Mouse (Mus musculus): Measurements from ENCODE around the gene Plcb1. TPM values are rescaled to one million over a fixed set of nuclear protein-coding genes. Genes with fewer than 3 reads are reported as not detected.

The Plcb1 gene
- polyA plus RNA-seq, 1 experiment from 2014 or later, result 11.7 TPM

DNA sequence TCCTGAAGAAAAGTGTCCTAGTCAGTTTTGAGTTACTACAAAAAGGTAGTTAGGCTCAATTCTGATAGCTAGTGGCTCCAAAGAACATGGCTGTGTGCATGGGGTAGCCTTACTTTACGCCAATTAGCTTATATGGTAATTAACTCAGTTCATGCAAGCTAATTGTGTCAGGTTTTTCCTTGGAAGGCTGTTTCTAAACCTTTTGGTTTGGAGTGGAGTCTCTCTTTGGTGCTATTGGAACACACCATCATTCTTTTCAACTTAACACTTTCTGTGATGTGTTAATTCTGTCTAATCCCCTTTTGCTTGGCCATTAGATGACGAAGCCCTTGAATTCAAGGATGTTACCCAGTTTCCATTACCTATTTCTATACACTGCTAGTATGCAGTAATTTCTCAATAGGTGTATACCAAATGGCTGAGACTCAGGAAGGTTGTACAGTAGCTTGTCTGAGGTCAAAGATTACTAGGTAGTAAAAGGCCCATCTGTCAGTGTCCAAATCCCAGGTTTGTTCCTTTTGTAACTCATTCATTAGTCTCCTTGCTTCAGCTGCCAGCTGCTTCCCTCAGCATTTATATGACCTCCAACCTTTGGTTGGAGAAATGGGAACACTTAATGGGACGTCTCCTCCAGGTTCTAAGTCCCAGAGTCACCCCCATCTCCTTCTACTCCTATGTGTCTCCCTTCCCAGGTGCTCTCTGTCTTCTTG, 42.1 kb downstream of the Plcb1 start:
- ATAC-seq (ENCODE audit: insufficient read depth, low FRiP score, low TSS enrichment), result no peak
- Histone ChIP-seq H3K36me3 (ENCODE audit: control insufficient read depth, insufficient read depth, low read length) (no peaks in the 10 kb centered on the region), H3K27ac (ENCODE audit: low read depth, low read length) (no peak overlapping the region), H3K4me2 (ENCODE audit: low read depth) (no peak overlapping the region), H3K9me3 (ENCODE audit: control insufficient read depth, low read length) (no peaks in the 10 kb centered on the region), H3K4me1 (ENCODE audit: control insufficient read depth, insufficient read depth, low read length) (peaks cover 8% of the 10 kb centered on the region), H3K27me3 (ENCODE audit: control insufficient read depth, insufficient read depth, low read length) (no peaks in the 10 kb centered on the region), H3K4me3 (ENCODE audit: low read depth, low read length) (no peak overlapping the region), H3K9ac (ENCODE audit: low read length) (no peak overlapping the region)
- WGBS, result 79% methylated on average over 3 of the region's 3 CpGs
- DNase-seq (ENCODE audit: low spot score), result no peak

DNA sequence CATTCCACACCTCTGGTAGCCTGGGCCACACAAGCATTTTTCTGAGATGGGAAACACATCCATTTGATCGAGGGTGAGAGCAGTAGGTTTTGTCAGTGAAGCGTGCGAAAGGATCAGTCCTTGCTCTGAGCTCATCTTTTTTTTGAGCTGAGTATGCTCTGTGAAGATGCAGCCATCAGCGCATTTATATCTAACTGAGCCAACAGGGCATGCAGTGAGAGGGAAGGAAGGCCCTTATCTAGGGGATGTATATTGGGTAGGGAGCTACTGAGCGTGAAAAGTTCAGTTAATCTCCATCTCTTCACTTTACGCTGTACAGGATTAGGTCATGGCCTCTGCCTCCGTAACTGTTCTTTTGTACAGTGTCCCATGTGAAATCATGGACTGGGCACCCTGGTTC, 46.0 kb downstream of the Plcb1 start:
- no peak for ATAC-seq (ENCODE audit: insufficient read depth, low FRiP score, low TSS enrichment)

DNA sequence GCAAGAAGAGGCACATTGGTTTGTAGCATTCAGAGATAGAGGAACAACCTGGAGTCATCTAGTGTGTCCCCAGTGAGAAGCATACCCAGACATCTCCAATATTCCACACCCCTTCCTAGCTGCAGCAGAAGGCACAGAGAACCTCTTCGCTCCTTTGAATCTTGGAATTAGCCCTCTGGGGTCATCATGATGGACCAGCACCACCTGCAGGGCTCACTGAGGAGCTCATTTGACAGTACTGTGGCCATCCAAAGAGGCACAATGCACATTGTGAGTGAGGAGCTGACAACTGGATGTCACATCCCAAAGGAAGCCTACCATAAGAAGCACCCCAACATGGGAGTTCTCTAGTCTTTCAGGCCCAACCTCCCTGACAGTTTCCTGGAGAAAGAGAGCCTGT, 50.2 kb downstream of the Plcb1 start:
- Histone ChIP-seq H3K36me3 (ENCODE audit: control insufficient read depth, insufficient read depth, low read length) (no peaks in the 10 kb centered on the region), H3K4me3 (ENCODE audit: low read depth, low read length) (no peak overlapping the region), H3K9ac (ENCODE audit: low read length) (no peak overlapping the region), H3K9me3 (ENCODE audit: control insufficient read depth, low read length) (no peaks in the 10 kb centered on the region), H3K4me1 (ENCODE audit: control insufficient read depth, insufficient read depth, low read length) (no peaks in the 10 kb centered on the region), H3K4me2 (ENCODE audit: low read depth) (no peak overlapping the region), H3K27ac (ENCODE audit: low read depth, low read length) (no peak overlapping the region), H3K27me3 (ENCODE audit: control insufficient read depth, insufficient read depth, low read length) (no peaks in the 10 kb centered on the region)
- WGBS, result 86% methylated on average over 1 of the region's 1 CpGs
- DNase-seq (ENCODE audit: low spot score), result no peak
- ATAC-seq (ENCODE audit: insufficient read depth, low FRiP score, low TSS enrichment), result no peak

More for the DNA sequence above, 46.0 kb downstream of the Plcb1 start:
- Histone ChIP-seq H3K9me3 (ENCODE audit: control insufficient read depth, low read length) (no peaks in the 10 kb centered on the region), H3K4me2 (ENCODE audit: low read depth) (no peak overlapping the region), H3K4me3 (ENCODE audit: low read depth, low read length) (no peak overlapping the region), H3K9ac (ENCODE audit: low read length) (no peak overlapping the region), H3K27ac (ENCODE audit: low read depth, low read length) (no peak overlapping the region), H3K36me3 (ENCODE audit: control insufficient read depth, insufficient read depth, low read length) (no peaks in the 10 kb centered on the region), H3K27me3 (ENCODE audit: control insufficient read depth, insufficient read depth, low read length) (no peaks in the 10 kb centered on the region), H3K4me1 (ENCODE audit: control insufficient read depth, insufficient read depth, low read length) (no peaks in the 10 kb centered on the region)
- no peak for DNase-seq (ENCODE audit: low spot score)
- WGBS, result 90% methylated on average over 7 of the region's 7 CpGs

DNA sequence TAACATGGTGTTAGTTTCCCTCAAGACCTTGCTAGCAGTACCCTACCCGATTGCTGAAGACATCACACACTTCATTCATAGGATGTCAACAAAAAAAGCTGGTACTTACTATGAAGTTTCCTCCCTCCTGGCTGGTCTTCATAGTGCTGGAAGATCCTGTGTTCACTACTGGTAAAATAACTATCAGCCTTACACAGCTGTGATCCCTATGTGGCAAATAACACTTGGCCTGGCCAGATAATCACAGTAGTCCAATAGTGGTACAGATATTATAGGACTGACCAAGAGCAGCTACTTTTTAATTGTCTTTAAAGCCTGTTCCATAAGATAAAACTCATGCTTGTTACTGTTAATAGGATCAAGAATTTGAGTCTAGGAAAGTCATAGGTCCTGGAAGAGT, 52.3 kb downstream of the Plcb1 start:
- ATAC-seq (ENCODE audit: insufficient read depth, low FRiP score, low TSS enrichment), result no peak
- H3K27ac ChIP-seq (ENCODE audit: low read depth, low read length), result no peak overlapping the region
- WGBS, result 93% methylated on average over 1 of the region's 1 CpGs

DNA sequence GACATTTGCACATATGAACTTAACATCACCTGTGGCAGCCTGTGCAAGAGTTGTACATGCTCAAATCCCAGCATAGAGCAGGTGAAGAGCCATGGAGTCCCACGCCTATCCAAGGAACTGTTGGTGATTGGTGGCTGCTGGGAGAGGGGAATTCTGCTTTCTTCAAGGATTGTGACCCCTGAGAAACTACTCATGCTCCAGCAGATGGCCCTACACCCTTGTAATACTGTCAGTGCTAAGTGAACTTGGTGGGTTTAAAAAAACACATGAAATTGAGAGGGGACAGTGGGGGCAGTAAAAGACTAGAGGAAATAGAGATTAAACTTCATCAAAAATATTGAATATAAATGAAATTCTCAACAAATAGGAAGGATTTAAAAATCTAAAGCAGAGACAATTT, 53.0 kb downstream of the Plcb1 start:
- no peaks in the 10 kb centered on the region for H3K27me3 ChIP-seq (ENCODE audit: control insufficient read depth, insufficient read depth, low read length)

More for the DNA sequence above, 52.3 kb downstream of the Plcb1 start:
- Histone ChIP-seq H3K9me3 (ENCODE audit: control insufficient read depth, low read length) (no peaks in the 10 kb centered on the region), H3K9ac (ENCODE audit: low read length) (no peak overlapping the region), H3K36me3 (ENCODE audit: control insufficient read depth, insufficient read depth, low read length) (no peaks in the 10 kb centered on the region), H3K4me2 (ENCODE audit: low read depth) (no peak overlapping the region), H3K27me3 (ENCODE audit: control insufficient read depth, insufficient read depth, low read length) (no peaks in the 10 kb centered on the region), H3K4me3 (ENCODE audit: low read depth, low read length) (no peak overlapping the region), H3K4me1 (ENCODE audit: control insufficient read depth, insufficient read depth, low read length) (no peaks in the 10 kb centered on the region)
- DNase-seq (ENCODE audit: low spot score), result no peak

DNA sequence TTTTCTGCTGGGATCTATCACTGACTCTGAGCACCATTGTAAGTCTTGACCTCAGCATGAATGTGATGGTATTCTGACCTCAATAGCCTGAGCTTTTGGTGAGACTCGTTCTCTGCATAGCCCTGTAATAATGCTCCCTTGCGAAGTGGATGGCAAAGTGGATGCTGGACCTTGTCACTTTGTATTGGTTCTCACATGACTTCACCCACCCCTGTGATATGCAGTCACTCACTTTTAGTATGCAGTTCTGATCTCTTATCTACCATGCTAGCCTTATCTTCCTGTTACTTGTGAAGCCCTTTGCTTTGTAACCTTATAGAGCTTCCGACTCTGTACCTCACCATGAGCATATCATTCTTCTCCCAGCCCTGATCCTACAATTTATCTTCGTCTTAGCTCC, 57.0 kb downstream of the Plcb1 start:
- no peak for DNase-seq (ENCODE audit: low spot score)
- Histone ChIP-seq H3K27ac (ENCODE audit: low read depth, low read length) (no peak overlapping the region), H3K4me2 (ENCODE audit: low read depth) (no peak overlapping the region), H3K27me3 (ENCODE audit: control insufficient read depth, insufficient read depth, low read length) (no peaks in the 10 kb centered on the region), H3K4me3 (ENCODE audit: low read depth, low read length) (no peak overlapping the region), H3K9me3 (ENCODE audit: control insufficient read depth, low read length) (no peaks in the 10 kb centered on the region), H3K36me3 (ENCODE audit: control insufficient read depth, insufficient read depth, low read length) (no peaks in the 10 kb centered on the region), H3K4me1 (ENCODE audit: control insufficient read depth, insufficient read depth, low read length) (no peaks in the 10 kb centered on the region), H3K9ac (ENCODE audit: low read length) (no peak overlapping the region)
- ATAC-seq (ENCODE audit: insufficient read depth, low FRiP score, low TSS enrichment), result no peak
- 90% methylated on average over 4 of the region's 4 CpGs for WGBS

More for the DNA sequence above, 53.0 kb downstream of the Plcb1 start:
- Histone ChIP-seq H3K36me3 (ENCODE audit: control insufficient read depth, insufficient read depth, low read length) (no peaks in the 10 kb centered on the region), H3K4me3 (ENCODE audit: low read depth, low read length) (no peak overlapping the region), H3K27ac (ENCODE audit: low read depth, low read length) (no peak overlapping the region), H3K4me1 (ENCODE audit: control insufficient read depth, insufficient read depth, low read length) (no peaks in the 10 kb centered on the region), H3K9me3 (ENCODE audit: control insufficient read depth, low read length) (no peaks in the 10 kb centered on the region), H3K4me2 (ENCODE audit: low read depth) (no peak overlapping the region), H3K9ac (ENCODE audit: low read length) (no peak overlapping the region)
- no peak for DNase-seq (ENCODE audit: low spot score)
- no peak for ATAC-seq (ENCODE audit: insufficient read depth, low FRiP score, low TSS enrichment)
- 80% methylated on average over 1 of the region's 1 CpGs for WGBS

DNA sequence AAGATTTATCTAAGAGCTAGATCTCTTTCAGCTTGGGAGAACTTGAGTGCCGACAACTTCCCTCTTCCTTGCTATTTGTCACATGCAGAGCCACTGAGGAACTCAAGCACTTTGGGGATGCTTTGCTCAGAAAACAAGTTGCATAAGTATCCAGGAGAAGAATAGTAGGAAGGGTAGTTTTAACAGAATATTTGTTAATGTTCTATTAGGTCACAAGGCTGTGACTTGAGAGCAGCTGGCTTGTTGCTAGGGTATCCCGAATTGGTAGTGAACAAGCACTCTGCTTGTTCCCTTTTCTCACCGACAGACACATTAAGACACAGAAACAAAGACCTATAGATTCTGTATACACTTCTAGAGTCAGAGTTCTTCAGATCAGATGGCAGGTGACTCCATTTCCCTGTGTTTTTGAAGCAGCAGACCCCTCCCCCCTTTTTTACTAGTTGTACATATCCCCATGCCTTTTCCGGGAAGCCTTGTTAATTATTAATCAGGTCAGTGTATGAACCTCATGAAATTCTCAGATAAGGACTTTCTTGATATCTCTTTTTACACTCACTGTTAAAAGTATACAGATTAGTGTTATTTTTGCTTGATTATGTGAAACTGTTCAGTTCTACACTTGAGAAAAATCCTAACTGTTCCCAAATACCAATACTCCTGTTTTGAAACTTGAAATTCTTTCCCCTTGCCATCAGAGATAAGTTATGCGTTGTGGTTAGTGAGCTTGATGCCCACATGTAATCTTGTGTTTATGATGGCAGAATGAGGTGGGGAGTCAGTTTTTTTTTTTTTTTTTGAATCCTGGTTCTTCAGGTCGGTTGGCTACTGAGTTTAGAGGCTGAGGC, 58.7 kb downstream of the Plcb1 start:
- no peak for DNase-seq (ENCODE audit: low spot score)
- WGBS, result 76% methylated on average over 6 of the region's 6 CpGs
- Histone ChIP-seq H3K4me3 (ENCODE audit: low read depth, low read length) (no peak overlapping the region), H3K36me3 (ENCODE audit: control insufficient read depth, insufficient read depth, low read length) (no peaks in the 10 kb centered on the region), H3K9ac (ENCODE audit: low read length) (no peak overlapping the region), H3K9me3 (ENCODE audit: control insufficient read depth, low read length) (no peaks in the 10 kb centered on the region), H3K27ac (ENCODE audit: low read depth, low read length) (no peak overlapping the region), H3K4me2 (ENCODE audit: low read depth) (no peak overlapping the region), H3K27me3 (ENCODE audit: control insufficient read depth, insufficient read depth, low read length) (no peaks in the 10 kb centered on the region), H3K4me1 (ENCODE audit: control insufficient read depth, insufficient read depth, low read length) (no peaks in the 10 kb centered on the region)
- no peak for ATAC-seq (ENCODE audit: insufficient read depth, low FRiP score, low TSS enrichment)

DNA sequence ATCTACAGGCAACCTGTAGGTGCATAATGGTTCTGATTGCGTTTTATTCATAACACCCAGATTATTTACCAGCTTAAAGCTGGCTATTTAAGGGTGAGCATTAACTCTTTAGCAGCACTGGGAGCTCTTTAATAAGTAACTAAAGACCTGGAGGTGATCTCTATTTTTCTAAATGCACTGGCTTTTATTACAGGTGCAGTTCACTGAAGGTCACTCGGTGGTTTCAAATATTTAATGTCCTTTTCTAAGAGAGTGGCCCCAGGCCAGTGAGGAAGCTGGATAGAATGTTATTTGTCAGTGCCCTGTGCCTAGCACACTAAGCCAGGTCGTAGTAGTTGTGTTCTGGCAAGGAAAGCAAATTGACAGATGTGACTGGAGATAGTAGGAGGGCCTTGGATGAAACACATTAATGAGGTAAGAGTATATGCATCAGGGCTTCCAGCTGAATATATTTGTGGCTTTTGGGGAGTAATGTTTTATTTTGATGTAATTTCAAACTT, 59.4 kb downstream of the Plcb1 start:
- Histone ChIP-seq H3K27ac (ENCODE audit: low read depth, low read length) (no peak overlapping the region), H3K4me2 (ENCODE audit: low read depth) (no peak overlapping the region), H3K9ac (ENCODE audit: low read length) (no peak overlapping the region), H3K9me3 (ENCODE audit: control insufficient read depth, low read length) (no peaks in the 10 kb centered on the region), H3K4me1 (ENCODE audit: control insufficient read depth, insufficient read depth, low read length) (no peaks in the 10 kb centered on the region), H3K4me3 (ENCODE audit: low read depth, low read length) (no peak overlapping the region), H3K36me3 (ENCODE audit: control insufficient read depth, insufficient read depth, low read length) (no peaks in the 10 kb centered on the region), H3K27me3 (ENCODE audit: control insufficient read depth, insufficient read depth, low read length) (no peaks in the 10 kb centered on the region)
- no peak for DNase-seq (ENCODE audit: low spot score)
- 76% methylated on average over 3 of the region's 3 CpGs for WGBS
- no peak for ATAC-seq (ENCODE audit: insufficient read depth, low FRiP score, low TSS enrichment)
